Mouse (Mus musculus): Measurements from ENCODE around the gene Enpep. TPM values are rescaled to one million over a fixed set of nuclear protein-coding genes. Genes with fewer than 3 reads are reported as not detected.
A peak's percentile ranks its signal among the peaks of the same experiment; 100 is the strongest.

The Enpep gene
- total and polyA plus RNA-seq, 3 experiments: 0.10 TPM; not detected in 2

DNA sequence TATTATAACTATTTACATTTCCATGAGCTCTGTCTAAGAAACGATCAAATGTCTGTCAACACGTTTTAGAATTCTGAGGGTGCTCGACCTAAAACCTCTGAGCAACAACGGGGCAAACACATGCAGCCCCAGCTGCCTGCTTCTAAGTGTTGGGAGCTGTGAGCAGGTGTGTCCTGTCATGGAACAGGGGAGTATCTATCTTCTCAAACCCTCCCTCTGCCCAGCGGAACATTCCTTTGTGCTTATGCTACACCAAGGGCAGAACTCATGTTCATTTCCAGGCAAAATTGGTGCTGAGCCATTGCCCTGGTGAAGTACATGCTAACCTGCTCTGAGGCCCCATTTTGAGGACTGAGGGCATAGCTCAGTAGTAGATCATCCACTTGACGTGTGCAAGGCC is 10.9 kb downstream of the Enpep start:
- no peak overlapping the region for H3K4me2 ChIP-seq (ENCODE audit: insufficient read depth, low read depth, poor library complexity, severe bottlenecking)
- H3K27me3 ChIP-seq (replicated peaks): no peaks in the 10 kb centered on the region
- no peaks in the 10 kb centered on the region for H3K36me3 ChIP-seq (replicated peaks in 1 of 2; ENCODE audit: control insufficient read depth in 1 of 2, insufficient read depth in 1 of 2, low read length in 1 of 2)
- H3K4me1 ChIP-seq (ENCODE audit: control insufficient read depth in 1 of 2, insufficient read depth in 2 of 2): peaks cover 0 to 4% of the 10 kb centered on the region in 2 experiments; a peak in 1 of 4 replicates
- no peak overlapping the region for H3K4me3 ChIP-seq (replicated peaks in 1 of 3; ENCODE audit: low read depth in 2 of 3, low read length in 2 of 3, poor library complexity in 1 of 3)
- no peaks in the 10 kb centered on the region for H3K79me2 ChIP-seq (replicated peaks; ENCODE audit: control insufficient read depth, extremely low read depth, insufficient read depth, poor library complexity, severe bottlenecking)
- in situ Hi-C loops (cut with MboI; ENCODE audit: low pct_ligation_motif_present, low pct_unique_long_range_greater_than_20kb, low sequenced_read_pairs): no loop called here
- TF ChIP-seq POLR2A (IDR thresholded peaks at IDR 0.05; ENCODE audit: low read depth, low read length) (no peak), JUN (IDR thresholded peaks at IDR 0.05; ENCODE audit: insufficient read depth, low read depth, low read length) (no peak)
- no peak overlapping the region for H3K27ac ChIP-seq (ENCODE audit: insufficient read depth, low read depth)
- no peak for DNase-seq (ENCODE audit: extremely low read depth)
- H3K9ac ChIP-seq (ENCODE audit: insufficient read depth, low read depth): no peak overlapping the region
- dilution Hi-C loops (cut with MboI; ENCODE audit: extremely low pct_ligation_motif_present, extremely low pct_unique_long_range_greater_than_20kb, low sequenced_read_pairs): no loop called here
- H3K9me3 ChIP-seq (replicated peaks; ENCODE audit: low read length): no peaks in the 10 kb centered on the region

DNA sequence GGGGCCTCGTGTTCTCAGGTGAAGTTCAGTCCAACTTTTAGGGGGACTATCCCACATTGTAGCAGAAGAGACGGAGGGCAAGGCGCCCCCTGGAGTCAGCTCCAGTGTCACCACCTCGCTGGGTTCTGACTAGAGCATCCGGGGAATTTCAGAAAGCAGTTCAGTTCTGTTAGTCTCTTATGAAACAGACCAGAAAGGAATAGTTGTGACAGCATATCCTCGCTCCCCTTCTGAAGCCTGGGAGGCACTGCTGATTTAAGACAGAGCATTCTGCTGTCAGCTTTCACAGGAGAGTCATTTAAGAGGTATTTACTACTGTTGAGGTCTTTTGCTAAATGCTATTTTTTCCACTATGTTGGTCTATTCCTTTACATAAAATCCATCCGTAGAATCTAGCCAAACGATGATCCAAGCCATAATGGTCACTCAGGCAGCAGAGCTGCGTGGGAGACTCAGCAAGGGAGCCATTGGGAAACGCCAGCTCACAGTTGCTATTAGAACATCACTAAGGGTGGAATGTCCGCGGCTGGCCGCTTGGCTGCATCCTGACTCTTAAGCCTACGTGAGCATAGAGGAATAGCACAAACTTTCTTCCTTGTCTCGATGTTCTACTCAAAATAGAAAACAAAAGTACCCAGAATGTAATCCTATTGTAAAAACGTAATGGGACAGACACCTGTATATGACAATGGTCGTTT is 15.3 kb downstream of the Enpep start:
- Histone ChIP-seq H3K79me2 (replicated peaks; ENCODE audit: control insufficient read depth, extremely low read depth, insufficient read depth, poor library complexity, severe bottlenecking) (no peaks in the 10 kb centered on the region), H3K27ac (ENCODE audit: insufficient read depth, low read depth) (no peak overlapping the region), H3K36me3 (replicated peaks in 1 of 2; ENCODE audit: control insufficient read depth in 1 of 2, insufficient read depth in 1 of 2, low read length in 1 of 2) (no peaks in the 10 kb centered on the region), H3K9ac (ENCODE audit: insufficient read depth, low read depth) (no peak overlapping the region), H3K9me3 (replicated peaks; ENCODE audit: low read length) (no peaks in the 10 kb centered on the region), H3K4me1 (ENCODE audit: control insufficient read depth in 1 of 2, insufficient read depth in 2 of 2) (no peaks in the 10 kb centered on the region), H3K4me2 (ENCODE audit: insufficient read depth, low read depth, poor library complexity, severe bottlenecking) (no peak overlapping the region), H3K27me3 (replicated peaks) (no peaks in the 10 kb centered on the region), H3K4me3 (replicated peaks in 1 of 3; ENCODE audit: low read depth in 2 of 3, low read length in 2 of 3, poor library complexity in 1 of 3) (no peak overlapping the region)
- dilution Hi-C loops (cut with MboI; ENCODE audit: extremely low pct_ligation_motif_present, extremely low pct_unique_long_range_greater_than_20kb, low sequenced_read_pairs) (no loop called here), in situ Hi-C loops (cut with MboI; ENCODE audit: low pct_ligation_motif_present, low pct_unique_long_range_greater_than_20kb, low sequenced_read_pairs) (no loop called here)
- TF ChIP-seq BHLHE40 (IDR thresholded peaks at IDR 0.05; ENCODE audit: low read depth, low read length) (no peak), CTCF (conservative IDR thresholded peaks at IDR 0.05 in 1 of 2, IDR thresholded peaks at IDR 0.05 in 1 of 2; ENCODE audit: low read depth in 2 of 2, low read length in 2 of 2) (peak in 1 of 2 experiments; percentile 48; a peak in 2 of 4 replicates)
- no peak for DNase-seq (ENCODE audit: extremely low read depth)

DNA sequence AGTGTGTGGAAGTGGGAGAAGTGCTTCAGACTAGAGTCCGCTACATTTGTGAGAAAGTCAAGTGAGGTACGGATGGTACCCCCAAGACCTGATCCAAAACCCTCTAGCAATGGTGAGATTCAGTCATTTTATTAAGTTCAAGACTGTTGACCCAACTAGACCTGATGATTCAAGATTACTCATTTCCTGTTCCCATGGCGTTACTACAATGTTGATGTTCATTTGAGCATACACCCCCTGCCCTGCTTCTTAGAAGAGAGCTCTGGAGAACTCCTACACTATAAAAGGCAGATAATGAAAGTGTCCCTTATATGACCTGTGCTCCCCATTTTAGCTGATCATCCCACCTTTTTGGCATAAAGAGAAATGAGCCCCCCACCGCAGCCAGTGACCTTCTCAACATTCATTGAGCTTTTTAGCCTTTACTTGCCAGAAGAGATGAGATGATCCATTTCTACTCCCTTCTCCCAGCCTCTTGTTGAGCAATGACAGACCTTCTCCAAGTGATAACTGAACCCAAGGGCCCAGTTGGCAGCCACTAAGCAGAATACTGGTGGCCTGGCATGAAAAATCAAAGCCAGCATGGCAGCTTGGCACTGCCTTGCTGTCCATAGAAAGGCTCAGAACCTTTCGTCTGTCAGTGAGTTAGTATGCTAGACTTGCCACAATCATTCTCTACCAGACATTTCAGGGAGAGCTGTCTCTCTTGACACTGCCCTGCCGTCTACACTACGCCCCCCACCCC is 18.7 kb downstream of the Enpep start:
- Histone ChIP-seq H3K27me3 (replicated peaks) (no peaks in the 10 kb centered on the region), H3K9ac (ENCODE audit: insufficient read depth, low read depth) (no peak overlapping the region), H3K79me2 (replicated peaks; ENCODE audit: control insufficient read depth, extremely low read depth, insufficient read depth, poor library complexity, severe bottlenecking) (no peaks in the 10 kb centered on the region), H3K27ac (ENCODE audit: insufficient read depth, low read depth) (no peak overlapping the region), H3K36me3 (replicated peaks in 1 of 2; ENCODE audit: control insufficient read depth in 1 of 2, insufficient read depth in 1 of 2, low read length in 1 of 2) (no peaks in the 10 kb centered on the region), H3K9me3 (replicated peaks; ENCODE audit: low read length) (no peaks in the 10 kb centered on the region), H3K4me3 (replicated peaks in 1 of 3; ENCODE audit: low read depth in 2 of 3, low read length in 2 of 3, poor library complexity in 1 of 3) (no peak overlapping the region), H3K4me2 (ENCODE audit: insufficient read depth, low read depth, poor library complexity, severe bottlenecking) (no peak overlapping the region), H3K4me1 (ENCODE audit: control insufficient read depth in 1 of 2, insufficient read depth in 2 of 2) (no peaks in the 10 kb centered on the region)
- dilution Hi-C loops (cut with MboI; ENCODE audit: extremely low pct_ligation_motif_present, extremely low pct_unique_long_range_greater_than_20kb, low sequenced_read_pairs): no loop called here
- no peak for TF ChIP-seq USF1 (IDR thresholded peaks at IDR 0.05; ENCODE audit: low read depth, low read length)
- TF ChIP-seq POLR2A (IDR thresholded peaks at IDR 0.05; ENCODE audit: low read depth, low read length): no peak
- no peak for TF ChIP-seq BHLHE40 (IDR thresholded peaks at IDR 0.05; ENCODE audit: low read depth, low read length)
- no peak for TF ChIP-seq CHD1 (IDR thresholded peaks at IDR 0.05; ENCODE audit: low read depth, low read length)
- no peak for TF ChIP-seq ZNF384 (IDR thresholded peaks at IDR 0.05; ENCODE audit: low read depth, low read length)
- TF ChIP-seq MAZ (IDR thresholded peaks at IDR 0.05; ENCODE audit: low read depth, low read length): no peak
- no peak for TF ChIP-seq RCOR1 (conservative IDR thresholded peaks at IDR 0.05; ENCODE audit: low read depth, low read length)
- no peak for TF ChIP-seq KAT2A (IDR thresholded peaks at IDR 0.05; ENCODE audit: insufficient replicate concordance, low read length)
- TF ChIP-seq MXI1 (IDR thresholded peaks at IDR 0.05; ENCODE audit: low read depth, low read length): no peak
- no peak for TF ChIP-seq CHD2 (IDR thresholded peaks at IDR 0.05; ENCODE audit: low read length)
- no peak for TF ChIP-seq JUN (IDR thresholded peaks at IDR 0.05; ENCODE audit: insufficient read depth, low read depth, low read length)
- TF ChIP-seq CTCF (conservative IDR thresholded peaks at IDR 0.05 in 1 of 2, IDR thresholded peaks at IDR 0.05 in 1 of 2; ENCODE audit: low read depth in 2 of 2, low read length in 2 of 2): no peak
- no peak for DNase-seq (ENCODE audit: extremely low read depth)
- in situ Hi-C loops (cut with MboI; ENCODE audit: low pct_ligation_motif_present, low pct_unique_long_range_greater_than_20kb, low sequenced_read_pairs): no loop called here
